Mouse (Mus musculus): ENCODE results near the gene Prrt2.
A peak's percentile ranks its signal among the peaks of the same experiment; 100 is the strongest.

The Prrt2 gene

GRCm38 (mm10) chr7:127020901-127021562 lies at the start of gene Prrt2, which contains the start of gene Gm42742:
Gene Prrt2, minus strand, starts transcription at chr7:127021211.
Gene Gm42742, minus strand, starts transcription at chr7:127021097.
- DNase-seq, result peak; percentile 64

GRCm38 (mm10) chr7:127066317-127066716 lies 45.3 kb upstream of the Prrt2 start:
- no peak for DNase-seq

GRCm38 (mm10) chr7:127065538-127065937 lies 44.5 kb upstream of the Prrt2 start:
- DNase-seq, result no peak

GRCm38 (mm10) chr7:127055026-127055585 lies 34.1 kb upstream of the Prrt2 start:
- DNase-seq, result no peak

DNA sequence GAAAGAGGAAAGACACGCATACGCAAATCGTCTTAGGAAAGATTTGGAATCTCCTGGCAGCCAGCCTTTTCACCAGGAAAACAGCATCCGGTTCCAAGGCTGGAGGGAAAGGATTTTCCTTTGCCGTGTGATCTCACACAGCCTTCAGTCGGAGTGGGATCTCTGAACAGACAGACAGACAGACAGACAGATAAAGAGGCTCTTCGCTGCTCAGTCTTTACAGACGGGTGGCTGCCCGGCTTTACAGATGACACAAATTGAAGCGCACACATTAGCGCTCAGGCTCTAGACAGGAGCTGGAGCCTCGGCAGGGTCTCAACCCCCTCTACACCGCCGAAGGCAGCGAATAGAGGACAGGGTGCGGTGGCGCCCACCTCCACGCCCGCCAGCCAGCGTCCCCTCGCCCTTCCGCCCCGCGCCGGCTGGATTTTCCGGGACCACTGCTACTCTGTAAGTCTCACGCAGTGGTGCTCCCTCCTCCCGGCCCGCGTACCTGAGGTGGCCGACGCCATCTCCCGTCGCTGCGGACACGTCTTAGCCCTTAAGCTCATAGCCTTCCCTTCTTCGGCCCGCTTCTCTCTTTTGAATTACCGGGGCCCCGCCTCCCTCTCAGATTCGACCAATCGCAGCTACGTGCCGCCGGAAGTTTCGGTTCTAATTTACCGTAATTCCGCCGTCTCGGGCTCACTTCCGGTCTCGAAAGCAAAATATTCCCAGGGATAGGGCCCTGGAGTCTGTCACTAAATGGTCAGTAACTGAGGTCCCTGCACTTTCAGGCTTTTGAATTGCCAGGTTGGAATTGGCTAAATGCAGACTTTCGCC lies 21.1 kb upstream of the Prrt2 start, which contains the start of gene Kif22:
TSS of gene Kif22 (minus strand) at position 621 of the 822 bp plus-strand sequence.
- DNase-seq, result peak; percentile 93

DNA sequence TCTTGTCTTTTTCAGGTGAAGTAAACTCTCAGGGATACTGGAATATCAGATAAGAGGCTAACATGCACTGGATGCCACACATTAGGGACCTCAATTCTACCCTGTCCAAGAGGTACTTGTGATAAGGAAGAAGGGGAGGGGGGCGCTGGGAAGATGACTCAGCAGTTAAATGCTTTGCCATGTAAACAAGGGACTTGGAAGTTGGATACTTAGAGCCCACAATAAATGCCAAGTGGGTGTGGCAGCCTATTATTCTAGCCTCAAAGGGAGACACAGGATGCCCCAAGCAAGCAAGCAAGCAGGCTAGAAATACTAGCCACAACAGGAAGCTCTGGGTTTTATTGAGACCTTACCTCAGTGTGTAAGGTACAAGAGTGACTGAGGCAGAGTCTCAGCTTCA lies 10.2 kb upstream of the Prrt2 start:
- DNase-seq, result no peak

DNA sequence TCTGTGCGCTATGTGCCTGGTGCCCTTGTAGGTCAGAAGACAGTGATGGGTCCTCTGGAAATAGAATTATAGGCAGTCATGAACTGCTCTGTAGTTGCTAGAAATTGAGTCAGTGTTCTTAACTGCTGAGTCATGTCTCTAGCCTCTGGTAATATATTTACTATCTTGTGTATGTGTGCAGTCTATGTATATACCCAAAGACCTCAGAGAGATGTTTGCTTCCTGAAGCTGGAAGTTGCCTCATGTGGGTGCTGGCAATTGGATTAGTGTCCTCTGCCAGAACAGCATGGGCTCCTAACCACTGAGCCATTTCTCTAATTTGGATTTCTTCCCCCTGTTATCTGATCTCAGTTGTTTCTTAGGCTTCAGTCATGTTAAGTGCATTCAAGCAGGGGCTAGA lies 9.2 kb upstream of the Prrt2 start:
- no peak for DNase-seq

DNA sequence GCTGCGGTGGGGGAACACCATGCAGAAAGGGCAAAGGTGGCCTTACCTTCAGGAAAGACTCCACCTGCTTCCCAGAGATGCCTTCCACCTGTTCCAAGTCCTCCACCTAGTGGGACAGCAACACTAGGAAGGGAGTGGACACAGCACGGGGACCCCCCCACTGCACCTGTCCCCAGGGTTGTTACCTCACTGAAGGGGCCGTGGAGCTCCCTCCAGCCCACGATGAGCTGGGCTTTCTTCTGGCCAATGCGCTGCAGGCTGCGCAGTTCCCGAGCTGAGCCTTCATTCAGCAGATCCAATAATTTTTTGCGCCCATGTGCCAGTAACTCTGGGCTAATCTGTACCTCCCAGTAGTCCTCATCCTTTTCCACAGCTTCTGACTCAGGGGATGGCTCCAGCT lies 6.9 kb upstream of the Prrt2 start:
- DNase-seq, result no peak

- peak; percentile 100 for DNase-seq
Measured at GRCm38 (mm10) chr7:127026984-127027726, 6.1 kb upstream of the Prrt2 start, which contains the start of gene Maz. Gene Maz, minus strand, starts transcription at chr7:127027037.

GRCm38 (mm10) chr7:127026616-127026983 lies 5.6 kb upstream of the Prrt2 start:
- DNase-seq, result no peak

- peak; percentile 87 for DNase-seq
Measured at GRCm38 (mm10) chr7:127026161-127026600, 5.2 kb upstream of the Prrt2 start.

GRCm38 (mm10) chr7:127025556-127026160 lies 4.6 kb upstream of the Prrt2 start:
- DNase-seq, result peak; percentile 67

DNA sequence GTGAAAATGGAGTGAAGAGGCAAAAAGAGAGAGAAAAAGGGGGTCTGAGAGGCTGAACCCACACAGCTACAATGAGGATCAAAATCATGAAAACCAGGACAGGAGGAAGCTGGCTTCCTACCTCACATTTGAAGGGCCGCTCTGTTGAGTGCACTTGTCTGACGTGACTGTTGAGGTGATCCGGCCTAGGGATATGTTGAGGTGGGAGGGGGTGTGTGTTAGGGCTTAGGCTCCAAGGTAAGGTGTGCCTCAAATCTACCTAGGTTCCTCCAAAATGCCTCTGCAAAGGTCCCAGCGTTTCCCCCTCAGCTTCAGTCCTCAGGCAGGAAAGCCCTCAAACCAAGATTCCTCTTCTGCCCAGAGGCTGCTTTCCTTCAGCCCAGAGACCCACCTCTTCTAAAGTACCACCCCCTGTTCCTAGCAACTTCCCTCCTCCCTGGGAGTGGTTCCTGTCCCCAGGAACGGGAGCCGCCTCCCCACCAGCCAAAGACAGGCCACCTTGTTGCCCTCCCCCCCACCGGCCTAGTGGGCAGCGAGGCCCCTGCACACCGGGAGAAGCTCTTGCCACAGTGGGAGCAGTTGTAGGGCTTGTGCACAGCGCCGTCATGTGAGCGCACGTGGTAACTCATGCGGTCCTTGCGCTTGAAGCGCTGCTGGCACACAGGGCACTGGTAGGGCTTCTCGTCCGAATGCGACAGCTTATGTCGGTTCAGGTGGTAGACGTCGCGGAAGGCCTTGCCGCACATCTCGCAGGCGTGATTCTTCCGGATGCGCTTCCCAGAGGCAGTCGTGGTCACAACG lies 3.9 kb upstream of the Prrt2 start:
- peak; percentile 91 for DNase-seq

- DNase-seq, result no peak
Measured at GRCm38 (mm10) chr7:127023896-127024690, 3.1 kb upstream of the Prrt2 start.

GRCm38 (mm10) chr7:127023272-127023691 lies 2.3 kb upstream of the Prrt2 start:
- no peak for DNase-seq

- DNase-seq, result no peak
Measured at GRCm38 (mm10) chr7:127022528-127023271, 1.7 kb upstream of the Prrt2 start.

DNA sequence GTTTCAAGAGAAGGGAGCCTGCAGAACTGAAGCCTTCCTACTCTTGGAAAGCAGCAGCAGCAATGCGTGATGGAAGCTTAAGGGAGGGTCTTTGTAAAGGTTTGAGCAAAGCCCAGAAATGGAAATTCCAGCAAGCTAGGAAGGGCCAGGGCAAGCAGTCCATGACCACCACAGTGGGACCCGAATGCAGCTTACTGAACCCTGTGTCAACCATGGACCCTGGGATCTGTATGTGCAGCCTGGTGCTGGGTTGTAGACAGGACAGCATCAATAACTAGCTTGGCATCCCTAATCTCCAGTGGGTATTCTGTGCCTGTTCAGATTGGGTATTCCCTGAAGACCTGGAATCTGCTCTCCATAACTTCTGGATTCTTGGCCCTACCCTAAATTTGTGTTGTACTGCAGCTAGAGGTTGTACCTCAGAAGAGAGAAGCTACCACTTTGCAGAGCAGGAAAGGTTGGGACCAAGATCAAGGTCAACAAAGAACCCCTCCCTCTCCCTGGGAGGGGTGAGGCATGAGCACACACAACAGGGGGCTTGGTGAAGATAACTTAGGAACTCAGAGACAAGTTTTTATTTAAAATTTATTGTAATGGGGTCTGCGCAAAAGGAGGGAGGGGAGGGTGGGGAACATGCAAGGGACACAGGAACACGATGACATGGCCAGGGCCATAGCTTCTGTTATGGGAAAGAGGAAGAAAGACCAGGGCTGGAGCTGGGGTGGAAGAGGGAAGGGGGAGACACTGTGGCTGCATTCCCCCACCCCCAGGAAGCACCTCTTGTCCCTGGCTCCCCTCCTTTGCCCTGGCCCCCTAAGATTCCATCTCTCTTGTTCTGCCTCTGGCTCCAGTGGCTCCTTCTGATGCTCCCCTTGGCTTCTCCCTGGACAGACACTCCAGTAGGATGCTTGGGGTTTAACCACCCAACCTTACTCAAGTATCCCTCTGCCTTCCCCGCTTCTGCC lies 834 bp upstream of the Prrt2 start:
- DNase-seq, result no peak

DNA sequence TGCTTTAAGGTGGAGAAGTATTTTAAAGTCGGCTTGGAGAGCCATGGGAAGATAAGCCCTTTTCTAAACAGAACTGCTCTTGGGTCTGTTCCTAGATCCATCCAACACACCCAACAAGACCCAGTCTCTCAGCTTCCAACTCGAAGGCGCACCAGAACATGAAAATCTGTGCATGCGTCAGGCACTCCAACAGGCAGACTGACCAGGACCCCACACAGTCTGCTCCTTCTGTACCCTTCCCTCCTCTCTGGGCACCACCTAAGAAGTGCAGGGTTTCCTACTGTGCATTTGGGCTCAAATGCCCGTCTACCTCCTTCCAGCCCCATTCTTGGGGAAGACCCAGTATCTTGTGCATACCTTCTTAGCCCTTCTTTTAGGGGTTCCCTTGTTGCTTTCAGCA lies 520 bp downstream of the Prrt2 start:
- DNase-seq, result no peak

- DNase-seq, result no peak
Measured at GRCm38 (mm10) chr7:127020031-127020430, 980 bp downstream of the Prrt2 start.
